Mouse (Mus musculus) testis, adult 10 weeks (tissue): ENCODE measurements around the gene Rfx4. TPM values are rescaled to one million over a fixed set of nuclear protein-coding genes. Genes with fewer than 3 reads are reported as not detected.

Experiments used
- polyA plus RNA-seq: library from polyadenylated mRNA; stranded (reverse); fragments of 350-450 nt; fragmentation: Illumina TruSeq; extraction: RNeasy Lipid Tissue Mini Kit (QIAGEN cat#74804); gene quantifications from one replicate; pipeline ENCODE4 v1.2.3, GENCODE M21; 2014; ENCODE audit warnings: low read depth, low replicate concordance

Gene Rfx4
- polyA plus RNA-seq = 132 TPM

GRCm38 (mm10) chr10:84755786-84756203, at the start of gene Rfx4:
Gene Rfx4, plus strand, starts transcription at chr10:84756062.

GRCm38 (mm10) chr10:84916810-84917730, 161.2 kb downstream of the Rfx4 start, which contains the start of gene Ric8b:
Gene Ric8b, plus strand, starts transcription at chr10:84917616.

Other genes with a start within 250 kb of the Rfx4 start
- 55.3 TPM for gene Ckap4, start 222.0 kb upstream of the Rfx4 start, polyA plus RNA-seq
- gene Tcp11l2, start 179.4 kb upstream of the Rfx4 start, polyA plus RNA-seq = 18.3 TPM
- gene Polr3b, start 133.8 kb upstream of the Rfx4 start, polyA plus RNA-seq = 10.4 TPM
- gene Ric8b, start 161.6 kb downstream of the Rfx4 start, polyA plus RNA-seq = 7.3 TPM